In the genomic region with DNA sequence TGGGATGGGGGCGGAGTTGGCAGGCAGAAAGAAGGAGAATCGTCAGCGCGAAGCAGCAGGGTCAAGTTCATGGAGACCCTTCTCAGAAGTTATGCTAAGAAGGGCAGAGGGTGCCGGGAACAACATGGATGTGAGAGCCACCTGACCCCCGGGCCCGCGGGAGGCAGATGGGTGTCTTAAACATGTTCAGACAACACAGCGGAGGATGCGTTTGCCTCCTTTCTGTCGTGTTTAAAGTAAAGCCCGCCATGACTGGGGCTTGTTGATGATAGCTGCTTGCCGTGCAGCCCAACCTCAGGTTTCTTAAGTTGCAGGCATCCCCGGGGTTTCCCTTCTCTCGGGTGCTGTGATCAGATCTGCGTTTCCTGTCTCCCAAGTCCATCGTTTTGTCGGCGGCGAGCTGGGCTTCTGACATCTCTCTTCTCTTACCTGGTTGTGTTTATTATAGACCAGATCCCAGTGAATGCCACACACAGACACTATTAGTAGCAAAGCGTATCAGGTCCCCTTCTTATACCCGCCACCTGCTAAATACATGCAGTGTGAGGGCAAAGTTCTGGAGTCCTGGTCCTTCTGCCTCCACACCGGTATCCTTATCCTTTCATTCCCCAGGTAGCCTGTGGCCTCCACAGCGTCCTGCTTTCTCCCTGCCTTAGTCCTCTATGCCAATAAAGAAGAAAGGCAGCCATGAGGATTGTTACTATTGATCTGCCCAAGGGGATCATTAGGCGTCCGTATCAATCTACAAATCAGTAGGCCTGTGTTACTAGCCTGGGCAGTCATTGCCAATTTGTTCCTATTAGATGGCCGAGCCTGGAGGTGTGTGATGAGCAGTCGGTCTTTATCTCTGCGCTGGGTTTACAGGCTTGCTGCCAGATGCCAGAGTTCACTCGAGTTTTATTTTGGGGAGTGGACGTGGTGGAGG, we compare ENCODE assay signal across 8 mouse cellular contexts. TPM values are rescaled to one million over a fixed set of nuclear protein-coding genes. Genes with fewer than 3 reads are reported as not detected.
A peak's percentile ranks its signal among the peaks of the same experiment; 100 is the strongest.
DNase-seq lines count a peak whose midpoint lies in the region; ATAC-seq lines count a peak whose summit lies in the region.

No protein-coding gene starts in this region.

- no peaks in the 10 kb centered on the region for H3K36me3 ChIP-seq in embryonic facial prominence, embryonic 11.5 days (replicated peaks; ENCODE audit: control insufficient read depth, insufficient read depth, low read depth, low read length)
- no peaks in the 10 kb centered on the region for H3K36me3 ChIP-seq in intestine, embryonic 14.5 days (ENCODE audit: control insufficient read depth, insufficient read depth, low read length)
- H3K36me3 ChIP-seq in neural tube, embryonic 14.5 days (ENCODE audit: control insufficient read depth, insufficient read depth, low read length), result no peaks in the 10 kb centered on the region

- no peak overlapping the region; the same call in 1 of the 2 replicates for H3K27ac ChIP-seq in embryonic facial prominence, embryonic 11.5 days (replicated peaks; ENCODE audit: low read depth, low read length)
- H3K27ac ChIP-seq in intestine, embryonic 14.5 days (ENCODE audit: low read depth), result no peak overlapping the region
- peak overlapping the region; percentile 36 for H3K27ac ChIP-seq in neural tube, embryonic 14.5 days (ENCODE audit: low read depth, low read length)

- H3K4me1 ChIP-seq in embryonic facial prominence, embryonic 11.5 days (ENCODE audit: control insufficient read depth, insufficient read depth, low read length), result peaks cover 2% of the 10 kb centered on the region; the same call in 1 of the 2 replicates
- H3K4me1 ChIP-seq in intestine, embryonic 14.5 days (replicated peaks; ENCODE audit: control insufficient read depth, insufficient read depth, low read length), result peaks cover 25% of the 10 kb centered on the region
- H3K4me1 ChIP-seq in neural tube, embryonic 14.5 days (ENCODE audit: control insufficient read depth, insufficient read depth, low read length), result peaks cover 15% of the 10 kb centered on the region; the same call in 1 of the 2 replicates

- no peaks in the 10 kb centered on the region for H3K9me3 ChIP-seq in embryonic facial prominence, embryonic 11.5 days (replicated peaks; ENCODE audit: control insufficient read depth, low read length)
- H3K9me3 ChIP-seq in intestine, embryonic 14.5 days (ENCODE audit: control insufficient read depth, low read length), result no peaks in the 10 kb centered on the region
- no peaks in the 10 kb centered on the region for H3K9me3 ChIP-seq in neural tube, embryonic 14.5 days (ENCODE audit: control insufficient read depth, low read length)

- no peaks in the 10 kb centered on the region for H3K27me3 ChIP-seq in embryonic facial prominence, embryonic 11.5 days (ENCODE audit: control insufficient read depth, insufficient read depth, low read length)
- H3K27me3 ChIP-seq in intestine, embryonic 14.5 days (replicated peaks; ENCODE audit: control insufficient read depth, insufficient read depth, low read length), result 0 out of 2 replicates have a peak, but pooled peaks cover 9% of the 10 kb centered on the region
- no peaks in the 10 kb centered on the region for H3K27me3 ChIP-seq in neural tube, embryonic 14.5 days (ENCODE audit: control insufficient read depth, insufficient read depth, low read length)

- 10% methylated on average over 31 of the region's 31 CpGs for WGBS in embryonic facial prominence, embryonic 11.5 days
- WGBS in intestine, embryonic 14.5 days, result 14% methylated on average over 31 of the region's 31 CpGs
- WGBS in neural tube, embryonic 14.5 days, result 10% methylated on average over 31 of the region's 31 CpGs

- ATAC-seq in embryonic facial prominence, embryonic 11.5 days (replicated peaks; ENCODE audit: insufficient number of reproducible peaks, low FRiP score, low TSS enrichment, low read depth), result no peak
- ATAC-seq in intestine, embryonic 14.5 days (replicated peaks; ENCODE audit: low FRiP score, low TSS enrichment, low read depth), result no peak
- no peak for ATAC-seq in neural tube, embryonic 14.5 days (ENCODE audit: low read depth)

- H3K4me3 ChIP-seq in embryonic facial prominence, embryonic 11.5 days (ENCODE audit: low read depth, low read length), result peak overlapping the region; percentile 22
- H3K4me3 ChIP-seq in intestine, embryonic 14.5 days (ENCODE audit: low read depth, low read length), result peak overlapping the region; percentile 28
- peak overlapping the region; percentile 18 for H3K4me3 ChIP-seq in neural tube, embryonic 14.5 days (ENCODE audit: low read depth, low read length)

- peak overlapping the region; percentile 63 for H3K4me2 ChIP-seq in embryonic facial prominence, embryonic 11.5 days (ENCODE audit: low read depth, low read length)
- H3K4me2 ChIP-seq in intestine, embryonic 14.5 days (ENCODE audit: low read length), result peak overlapping the region; percentile 69
- peak overlapping the region; percentile 52 for H3K4me2 ChIP-seq in neural tube, embryonic 14.5 days (ENCODE audit: low read depth, low read length)

- peak overlapping the region; percentile 40; the same call in 1 of the 2 replicates for H3K9ac ChIP-seq in embryonic facial prominence, embryonic 11.5 days (replicated peaks; ENCODE audit: low read length)
- H3K9ac ChIP-seq in intestine, embryonic 14.5 days (ENCODE audit: low read length), result peak overlapping the region; percentile 25; the same call in 1 of the 2 replicates
- peak overlapping the region; percentile 53 for H3K9ac ChIP-seq in neural tube, embryonic 14.5 days (replicated peaks; ENCODE audit: low read depth, low read length)

- DNase-seq in kidney, postnatal 10 days, result peak; percentile 7
- no peak for DNase-seq in kidney, adult 11 months
- DNase-seq in embryonic facial prominence, embryonic 11.5 days (ENCODE audit: low spot score), result peak; percentile 64
- peak; percentile 78 for DNase-seq in intestine, embryonic 14.5 days (ENCODE audit: low spot score)
- no peak for DNase-seq in urinary bladder, postnatal 4 days (ENCODE audit: low spot score in 2 of 2)
- DNase-seq in ovary, postnatal 14 days (ENCODE audit: low spot score), result no peak
- DNase-seq in frontal cortex, postnatal 14 days (ENCODE audit: low spot score in 2 of 2), result no peak

RNA-seq across cellular contexts. Expression of gene Zfhx3, which starts 2.5 kb away (rescaled TPM):
- polyA plus RNA-seq in embryonic facial prominence, embryonic 11.5 days (2014; fragmentation: Nextera tagmentation; extraction: Ambion mirVana), result 27.5 and 27.6 TPM in 2 replicates
- 15.7 and 16.4 TPM in 2 replicates for polyA plus RNA-seq in intestine, embryonic 14.5 days (2014; fragmentation: Nextera tagmentation; extraction: Ambion mirVana)
- polyA plus RNA-seq in neural tube, embryonic 14.5 days (2014; fragmentation: Nextera tagmentation; extraction: Ambion mirVana), result 32.0 and 32.2 TPM in 2 replicates

Comparison
In these comparisons a context has a peak if more than half of its experiments do, and no peak if none do; other contexts are left out.
1. DNase-seq: peak in kidney, postnatal 10 days (single experiment), embryonic facial prominence, embryonic 11.5 days (single experiment) and intestine, embryonic 14.5 days (single experiment); none in kidney, adult 11 months (single experiment), urinary bladder, postnatal 4 days (0 of 2), ovary, postnatal 14 days (single experiment) and frontal cortex, postnatal 14 days (0 of 2).
2. Peak in every context shown above with its lines, with median percentiles within 50 percentile points of each other: H3K4me2 ChIP-seq, H3K4me3 ChIP-seq and H3K9ac ChIP-seq.